Mouse (Mus musculus): ENCODE measurements around the gene Chd9.

The Chd9 gene

GRCm38 (mm10) chr8:90959721-90960120, 131.6 kb downstream of the Chd9 start:
- in situ Hi-C loops (cut with MboI, MseI), result no loop called here

- in situ Hi-C loops (cut with MboI, MseI), result no loop called here
Measured at GRCm38 (mm10) chr8:90961603-90962002, 133.5 kb downstream of the Chd9 start.

DNA sequence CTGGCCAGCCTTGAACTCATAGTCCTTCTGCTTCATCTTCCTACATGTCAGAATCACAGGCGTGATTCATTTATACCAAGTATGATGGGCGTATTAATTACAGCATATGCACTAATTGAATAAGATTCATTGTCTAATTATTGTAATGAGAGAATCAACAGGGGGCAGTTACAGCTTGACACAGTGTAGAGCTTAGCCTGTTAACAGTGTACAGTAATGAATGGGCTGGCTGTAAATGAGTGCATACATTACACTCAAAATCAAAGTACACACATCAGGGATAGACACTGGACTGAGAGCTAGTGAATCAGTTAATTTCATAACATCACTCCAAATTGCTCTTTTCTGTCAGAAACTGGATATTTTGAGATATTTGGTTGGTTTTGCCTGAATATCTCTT, 135.9 kb downstream of the Chd9 start:
- in situ Hi-C loops (cut with MboI, MseI), result no loop called here

GRCm38 (mm10) chr8:90965467-90966170, 137.5 kb downstream of the Chd9 start:
- in situ Hi-C loops (cut with MboI, MseI), result no loop called here

- in situ Hi-C loops (cut with MboI, MseI), result no loop called here
Measured at GRCm38 (mm10) chr8:90968307-90968706, 140.2 kb downstream of the Chd9 start.

DNA sequence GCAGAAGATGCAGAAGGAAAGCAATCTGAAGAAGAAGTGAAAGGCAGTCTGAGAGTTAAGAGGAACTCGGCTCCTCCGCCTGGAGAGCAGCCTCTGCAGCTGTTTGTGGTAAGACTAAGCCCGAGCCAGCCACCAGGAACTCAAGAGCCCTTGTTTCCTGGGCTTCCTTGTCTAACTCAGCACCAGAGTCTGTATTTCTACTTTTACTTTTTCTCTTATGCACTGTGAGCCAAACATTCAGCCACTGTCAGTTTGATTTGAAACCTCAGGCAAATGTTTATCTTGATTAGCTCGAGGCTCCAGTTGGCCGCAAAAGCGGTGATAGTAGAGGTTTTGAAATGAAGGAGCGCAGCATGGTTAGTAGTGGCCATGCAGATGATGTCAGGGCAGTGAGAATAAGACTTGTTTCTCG, 148.8 kb downstream of the Chd9 start:
- in situ Hi-C loops (cut with MboI, MseI), result no loop called here

DNA sequence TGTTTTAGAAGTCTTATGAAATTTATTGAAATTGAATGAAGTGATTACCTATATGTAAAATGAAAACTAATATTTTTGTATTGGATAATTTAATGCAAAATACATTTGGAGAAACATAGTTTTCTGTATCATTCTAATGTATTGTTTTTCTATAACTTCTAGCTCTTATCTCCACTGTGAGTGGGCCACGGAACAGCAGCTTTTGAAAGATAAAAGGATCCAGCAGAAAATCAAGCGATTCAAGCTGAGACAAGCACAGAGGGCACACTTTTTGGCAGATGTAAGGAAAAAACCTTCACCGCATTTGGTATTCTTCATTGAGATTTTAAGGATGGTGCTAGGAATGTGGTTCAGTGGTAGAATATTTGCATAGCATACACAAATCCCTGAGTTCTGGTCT, 150.6 kb downstream of the Chd9 start:
- in situ Hi-C loops (cut with MboI, MseI), result no loop called here

GRCm38 (mm10) chr8:90979295-90979694, 151.1 kb downstream of the Chd9 start:
- in situ Hi-C loops (cut with MboI, MseI), result no loop called here

- in situ Hi-C loops (cut with MboI, MseI), result no loop called here
Measured at GRCm38 (mm10) chr8:90982087-90982486, 153.9 kb downstream of the Chd9 start.

- in situ Hi-C loops (cut with MboI, MseI), result loop anchor here (5.0 to 25.0 kb wide), 2 partner anchors 202 to 1182 kb away; partner anchors contain the start of gene Gm19935 (in 1 of the 2)
Measured at GRCm38 (mm10) chr8:91019726-91020125, 191.6 kb downstream of the Chd9 start.

GRCm38 (mm10) chr8:91034417-91034816, 206.3 kb downstream of the Chd9 start:
- in situ Hi-C loops (cut with MboI, MseI), result no loop called here

GRCm38 (mm10) chr8:91036905-91037304, 208.8 kb downstream of the Chd9 start:
- in situ Hi-C loops (cut with MboI, MseI), result no loop called here

DNA sequence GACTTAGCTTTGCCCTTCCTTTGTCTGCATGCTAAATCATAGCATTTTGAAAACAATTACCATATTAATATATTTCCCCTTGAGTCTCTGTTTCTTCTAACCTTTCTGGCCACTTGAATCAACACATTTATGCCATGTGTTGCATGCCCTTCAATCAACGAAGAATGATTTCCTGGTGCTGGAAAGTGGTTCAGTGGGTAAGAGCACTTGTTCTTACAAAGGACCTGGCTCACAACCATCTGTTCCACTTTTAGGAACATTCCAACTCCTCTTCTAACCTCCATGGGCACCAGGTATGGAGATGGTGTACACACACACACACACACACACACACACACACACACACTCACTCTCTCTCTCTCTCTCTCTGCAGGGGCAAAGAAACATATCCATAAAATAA, 210.5 kb downstream of the Chd9 start:
- in situ Hi-C loops (cut with MboI, MseI), result no loop called here

DNA sequence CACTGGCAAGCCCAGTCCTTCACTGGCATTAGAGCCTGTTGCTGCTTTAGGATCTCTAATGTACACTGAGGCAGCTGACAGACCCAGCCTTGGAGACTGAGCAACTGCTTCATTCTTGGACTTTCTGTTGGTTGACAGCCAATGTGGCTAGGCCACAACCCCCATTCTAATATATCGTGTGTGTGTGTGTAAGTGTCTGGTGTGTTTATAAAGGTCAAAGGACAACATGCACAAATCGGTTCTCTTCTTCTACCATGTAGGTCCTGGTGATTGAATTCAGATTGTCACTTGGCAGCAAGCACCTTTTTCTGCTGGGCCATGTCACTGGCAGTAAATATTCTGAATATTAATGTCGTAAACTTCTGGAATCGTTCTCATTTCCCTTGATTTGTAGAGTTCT, 218.2 kb downstream of the Chd9 start:
- in situ Hi-C loops (cut with MboI, MseI), result no loop called here

- in situ Hi-C loops (cut with MboI, MseI), result no loop called here
Measured at GRCm38 (mm10) chr8:91051037-91051436, 222.9 kb downstream of the Chd9 start.

- in situ Hi-C loops (cut with MboI, MseI), result no loop called here
Measured at GRCm38 (mm10) chr8:91054418-91054817, 226.3 kb downstream of the Chd9 start.

- in situ Hi-C loops (cut with MboI, MseI), result no loop called here
Measured at GRCm38 (mm10) chr8:91056848-91057247, 228.7 kb downstream of the Chd9 start.

DNA sequence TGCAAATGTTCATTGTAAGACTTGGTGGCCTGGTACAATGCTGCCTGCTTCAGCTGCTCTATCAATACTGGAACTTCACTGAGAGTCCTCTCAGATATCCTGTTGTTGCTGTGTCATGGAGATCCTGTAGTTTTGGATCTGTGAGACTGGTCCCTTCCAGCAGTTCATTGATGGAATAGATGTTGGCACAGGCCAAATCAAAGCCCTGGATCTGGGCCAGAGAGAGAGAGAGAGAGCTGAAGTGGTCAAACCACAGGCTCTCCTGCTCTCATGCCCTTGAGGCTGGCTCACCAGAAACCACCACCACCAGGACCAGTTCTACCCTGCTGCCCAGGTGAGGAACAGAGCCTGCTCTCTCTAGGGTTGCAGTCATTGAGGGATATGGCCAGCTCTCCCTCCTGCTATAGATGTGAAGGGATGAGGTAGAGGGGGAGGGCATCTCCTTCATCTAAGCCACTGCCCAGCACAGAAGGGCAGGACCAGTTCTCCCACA, 231.0 kb downstream of the Chd9 start:
- in situ Hi-C loops (cut with MboI, MseI), result no loop called here

DNA sequence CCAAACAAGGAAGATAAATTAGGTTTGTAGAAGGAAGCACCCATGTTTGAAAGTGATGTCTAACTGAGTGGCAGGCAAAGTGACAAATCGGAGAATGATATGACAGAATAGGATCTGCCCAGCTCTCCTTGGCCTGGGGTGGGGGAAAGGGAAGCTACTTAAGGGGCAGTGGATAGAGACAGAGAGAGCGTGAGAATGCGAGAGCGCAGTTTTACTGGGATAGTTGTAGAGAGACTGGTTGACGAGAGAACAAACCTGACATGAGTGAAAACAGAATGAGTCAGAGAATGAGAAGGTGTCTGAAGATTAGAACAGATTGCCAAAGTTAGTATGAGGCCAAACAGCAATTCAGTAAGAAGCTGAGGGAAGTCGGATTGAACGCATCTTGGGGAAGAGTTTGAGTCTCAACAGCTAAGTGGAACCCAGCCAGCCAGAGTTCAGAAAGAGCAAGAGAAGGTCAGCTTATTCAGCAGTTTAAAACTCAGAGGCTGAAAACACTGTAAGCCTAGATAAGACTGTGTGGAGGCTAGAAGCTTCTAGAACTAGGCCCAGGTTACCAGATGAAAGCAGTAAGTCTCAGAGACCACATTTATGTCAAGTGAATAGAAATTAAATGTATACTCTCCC, 231.8 kb downstream of the Chd9 start:
- in situ Hi-C loops (cut with MboI, MseI), result no loop called here

DNA sequence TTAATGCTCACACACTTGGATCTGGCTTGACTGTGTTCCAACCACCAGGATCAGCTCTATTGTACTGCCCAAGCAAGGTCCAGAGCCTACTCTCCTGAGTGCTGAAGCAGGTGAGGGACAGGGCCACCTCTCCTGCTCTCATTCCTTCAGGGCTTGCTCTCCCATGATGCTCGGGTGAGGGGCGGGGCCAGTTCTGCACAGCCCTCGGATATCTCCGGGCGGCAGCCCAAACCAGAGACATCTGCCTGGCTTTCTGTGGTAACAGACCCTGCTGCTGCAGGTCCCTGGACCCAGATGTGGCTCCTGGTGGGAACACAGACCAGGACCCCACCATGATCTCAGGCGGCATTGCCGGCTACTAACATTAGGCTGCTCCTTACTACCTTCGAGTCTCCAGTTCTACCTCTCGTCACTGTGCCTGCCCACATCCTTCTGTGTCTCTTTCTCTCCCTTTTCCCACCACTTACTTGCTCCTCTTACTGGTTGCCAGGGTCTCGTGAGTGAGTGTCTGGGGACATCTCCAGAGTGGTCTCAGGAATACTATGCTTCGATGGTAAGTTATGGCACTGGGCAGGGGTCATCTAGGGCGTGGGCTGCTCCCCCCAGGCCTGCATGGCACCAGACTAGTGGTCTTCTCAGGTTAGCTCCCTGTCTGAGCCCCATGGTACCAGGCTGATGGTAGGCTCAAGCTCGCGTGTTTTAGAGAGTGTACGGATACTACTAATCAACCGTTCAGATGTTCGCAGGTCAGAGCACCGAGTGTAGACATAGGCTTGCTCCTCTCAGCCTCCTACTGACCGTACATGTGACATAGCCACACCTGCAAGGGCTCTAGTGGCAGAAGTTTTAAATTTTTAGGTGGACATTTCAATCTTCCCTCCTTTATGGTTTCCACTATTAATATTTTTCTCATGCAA, 232.7 kb downstream of the Chd9 start:
- in situ Hi-C loops (cut with MboI, MseI), result no loop called here

- in situ Hi-C loops (cut with MboI, MseI), result no loop called here
Measured at GRCm38 (mm10) chr8:91065179-91065578, 237.0 kb downstream of the Chd9 start.

GRCm38 (mm10) chr8:91069407-91069806, 241.3 kb downstream of the Chd9 start:
- in situ Hi-C loops (cut with MboI, MseI), result no loop called here
